Mouse (Mus musculus) liver, embryonic 14.5 days (tissue): Measurements from ENCODE around the gene Casq1. TPM values are rescaled to one million over a fixed set of nuclear protein-coding genes. Genes with fewer than 3 reads are reported as not detected.
A peak's percentile ranks its signal among the peaks of the same experiment; 100 is the strongest.

Source experiments
- ATAC-seq: fragments of 200-750 bp; cut with Nextera tagmentation; 2 replicates; pipeline ENCODE4 v1.8.0; 2017; ENCODE audit warnings: moderate number of reproducible peaks, mild to moderate bottlenecking, moderate library complexity; ENCODE audit not compliant: insufficient read depth
- DNase-seq, 3 experiments: peaks; one replicate each; pipeline ENCODE4 v3.0.0-alpha.2; 2012 to 2013; ENCODE audit warnings: low read depth in 3 of 3, low spot score in 3 of 3
- H3K27ac ChIP-seq: fragments of 300-500 bp; sonication (generic); 2 replicates; pipeline ENCODE4 v1.5.1; 2014; ENCODE audit warnings: moderate library complexity, mild to moderate bottlenecking, control low read depth, inconsistent platforms
- H3K27me3 ChIP-seq: fragments of 300-500 bp; sonication (generic); 2 replicates; pipeline ENCODE4 v1.6.1; 2014; ENCODE audit warnings: mild to moderate bottlenecking, low read length, moderate library complexity; ENCODE audit not compliant: control insufficient read depth, insufficient read depth
- H3K36me3 ChIP-seq: fragments of 300-500 bp; sonication (generic); replicated peaks from 2 replicates; pipeline ENCODE4 v1.6.1; 2014; ENCODE audit warnings: low read depth; ENCODE audit not compliant: control insufficient read depth, insufficient read depth
- H3K4me1 ChIP-seq, 2 experiments: fragments of 200-500 bp in 1 of 2; fragments of 300-500 bp in 1 of 2; sonication (generic) in 1 of 2; replicated peaks; 2 replicates each; pipeline ENCODE4 v1.6.1; 2012 to 2014; ENCODE audit warnings: antibody characterized with exemption in 1 of 2, inconsistent platforms in 1 of 2, low read length in 1 of 2; ENCODE audit not compliant: control insufficient read depth in 2 of 2, insufficient read depth in 2 of 2
- H3K4me2 ChIP-seq: fragments of 300-500 bp; sonication (generic); 2 replicates; pipeline ENCODE4 v1.6.1; 2014; ENCODE audit warnings: low read depth, mild to moderate bottlenecking, control low read depth, moderate library complexity
- H3K4me3 ChIP-seq, 2 experiments: fragments of 200-500 bp in 1 of 2; fragments of 300-500 bp in 1 of 2; sonication (generic) in 1 of 2; 2 replicates each; pipeline ENCODE4 v1.5.1; 2012 to 2014; ENCODE audit warnings: low read depth in 2 of 2, low read length in 2 of 2, mild to moderate bottlenecking in 2 of 2, control low read depth in 1 of 2, inconsistent platforms in 1 of 2, moderate library complexity in 1 of 2; ENCODE audit not compliant: insufficient read depth in 1 of 2
- H3K9ac ChIP-seq: fragments of 300-500 bp; sonication (generic); replicated peaks from 2 replicates; pipeline ENCODE4 v1.6.1; 2014; ENCODE audit warnings: mild to moderate bottlenecking, control low read depth, moderate library complexity
- H3K9me3 ChIP-seq: fragments of 300-500 bp; sonication (generic); 2 replicates; pipeline ENCODE4 v1.6.1; 2016; ENCODE audit warnings: low read length, mixed read lengths; ENCODE audit not compliant: control insufficient read depth
- CTCF ChIP-seq: IDR thresholded peaks from 2 replicates; pipeline ENCODE4 v1.5.1; 2016; ENCODE audit warnings: antibody characterized with exemption, low read depth, control low read depth
- EP300 ChIP-seq: IDR thresholded peaks from 2 replicates; pipeline ENCODE4 v1.6.1; 2016; ENCODE audit warnings: antibody characterized with exemption, low read depth
- WGBS: fragments of 180-500 bp; shearing (Covaris S2); extraction: QIAGEN DNeasy Blood & Tissue Kit; methylation state at CpG from one replicate; pipeline ENCODE4 v1.1.7; 2014; ENCODE audit not compliant: insufficient replicate concordance; 5-methylcytosine and 5-hydroxymethylcytosine counted together
- polyA plus RNA-seq, 2 experiments: library from polyadenylated mRNA; depleted of rRNA in 1 of 2; stranded (reverse) in 1 of 2; unstranded in 1 of 2; fragments of >200 nt; fragmentation: Nextera tagmentation in 1 of 2; extraction: Ambion mirVana in 1 of 2; gene quantifications; 2 replicates each; pipeline versions ENCODE4 v1.2.1 to v1.2.3; 2012 to 2014

Casq1 gene
- polyA plus RNA-seq, 2 experiments: 0.09 to 0.22 TPM

GRCm38 (mm10) chr1:172213771-172214170, 5.9 kb downstream of the Casq1 start:
- H3K9me3 ChIP-seq: no peaks in the 10 kb centered on the region

GRCm38 (mm10) chr1:172212776-172213175, 6.9 kb downstream of the Casq1 start:
- no peak for DNase-seq
- no peaks in the 10 kb centered on the region for H3K27me3 ChIP-seq
- H3K27ac ChIP-seq: no peak overlapping the region
- no peaks in the 10 kb centered on the region for H3K9me3 ChIP-seq
- no peak overlapping the region for H3K4me3 ChIP-seq
- ATAC-seq: no peak
- no peaks in the 10 kb centered on the region for H3K36me3 ChIP-seq
- H3K4me2 ChIP-seq: no peak overlapping the region
- WGBS: 41% methylated on average over 5 of the region's 5 CpGs
- TF ChIP-seq EP300 (no peak), CTCF (no peak)
- peaks cover 0 to 3% of the 10 kb centered on the region in 2 experiments; a peak in 2 of 4 replicates for H3K4me1 ChIP-seq
- H3K9ac ChIP-seq: no peak overlapping the region

More at GRCm38 (mm10) chr1:172213771-172214170, 5.9 kb downstream of the Casq1 start:
- TF ChIP-seq CTCF: no peak
- TF ChIP-seq EP300: no peak
- Histone ChIP-seq H3K27ac (no peak overlapping the region), H3K36me3 (no peaks in the 10 kb centered on the region), H3K4me2 (no peak overlapping the region), H3K4me3 (no peak overlapping the region), H3K4me1 (peaks cover 0 to 3% of the 10 kb centered on the region in 2 experiments; a peak in 2 of 4 replicates), H3K27me3 (no peaks in the 10 kb centered on the region), H3K9ac (no peak overlapping the region)
- DNase-seq (no peak), ATAC-seq (no peak)
- 61% methylated on average over 4 of the region's 4 CpGs for WGBS

- no peak overlapping the region for H3K9ac ChIP-seq
- DNase-seq (no peak), ATAC-seq (no peak)
- H3K4me1 ChIP-seq: peaks cover 2 to 12% of the 10 kb centered on the region in 2 experiments; a peak in 2 of 4 replicates
- no peaks in the 10 kb centered on the region for H3K9me3 ChIP-seq
- H3K27ac ChIP-seq: no peak overlapping the region
- 35% methylated on average over 7 of the region's 7 CpGs for WGBS
- H3K4me2 ChIP-seq: no peak overlapping the region
- H3K27me3 ChIP-seq: no peaks in the 10 kb centered on the region
- H3K36me3 ChIP-seq: no peaks in the 10 kb centered on the region
- no peak overlapping the region for H3K4me3 ChIP-seq
- TF ChIP-seq EP300 (no peak), CTCF (no peak)
Observed at GRCm38 (mm10) chr1:172207111-172207584, 12.5 kb downstream of the Casq1 start.

- DNase-seq (peak in 1 of 3 experiments; percentile 17), ATAC-seq (peak; percentile 63)
- Histone ChIP-seq H3K27me3 (no peaks in the 10 kb centered on the region), H3K27ac (no peak within 1 kb of the TSS), H3K4me1 (peaks cover 2 to 15% of the 10 kb centered on the region in 2 experiments; a peak in 2 of 4 replicates), H3K4me3 (peak within 1 kb of the TSS; percentile 44 to 56), H3K9ac (peak within 1 kb of the TSS; percentile 56), H3K9me3 (no peaks in the 10 kb centered on the region), H3K4me2 (peak within 1 kb of the TSS; percentile 63), H3K36me3 (no peaks in the 10 kb centered on the region)
- WGBS: under 1% methylated on average over 38 of the region's 40 CpGs
- TF ChIP-seq EP300 (no peak), CTCF (no peak)
Observed at GRCm38 (mm10) chr1:172206141-172206917, 13.3 kb downstream of the Casq1 start, which contains the start of gene Pea15a. Gene Pea15a (minus strand): TSS chr1:172206804.

GRCm38 (mm10) chr1:172205741-172206087, 14.0 kb downstream of the Casq1 start:
- 17% methylated on average over 3 of the region's 3 CpGs for WGBS
- DNase-seq: no peak
- Histone ChIP-seq H3K9ac (no peak overlapping the region), H3K36me3 (no peaks in the 10 kb centered on the region), H3K4me3 (peak overlapping the region; percentile 44 to 56; a peak in 2 of 4 replicates), H3K9me3 (no peaks in the 10 kb centered on the region), H3K27ac (no peak overlapping the region), H3K4me1 (peaks cover 2 to 15% of the 10 kb centered on the region in 2 experiments; a peak in 2 of 4 replicates), H3K27me3 (no peaks in the 10 kb centered on the region), H3K4me2 (peak overlapping the region; percentile 63)
- ATAC-seq: no peak
- no peak for TF ChIP-seq EP300
- TF ChIP-seq CTCF: no peak
